Mouse (Mus musculus) liver, adult 2 months (tissue): ENCODE results near the gene Zbtb2. TPM values are rescaled to one million over a fixed set of nuclear protein-coding genes. Genes with fewer than 3 reads are reported as not detected.
A peak's percentile ranks its signal among the peaks of the same experiment; 100 is the strongest.

Experiments
- DNase-seq: peaks from one replicate; pipeline ENCODE4 v3.0.0-alpha.2; 2011; ENCODE audit warnings: low read depth, low spot score; ENCODE audit errors: extremely low read depth
- H3K27ac ChIP-seq: fragments of 200-500 bp; replicated peaks from 2 replicates; pipeline ENCODE4 v1.5.1; 2012; ENCODE audit warnings: low read depth, mild to moderate bottlenecking, control low read depth, inconsistent platforms, low read length; ENCODE audit not compliant: insufficient read depth
- H3K27me3 ChIP-seq: fragments of 200-500 bp; 2 replicates; pipeline ENCODE4 v1.6.1; 2012; ENCODE audit warnings: mild to moderate bottlenecking, moderate library complexity, low read length, inconsistent platforms; ENCODE audit not compliant: control insufficient read depth, insufficient read depth
- H3K36me3 ChIP-seq: fragments of 200-500 bp; 2 replicates; pipeline ENCODE4 v1.6.1; 2012; ENCODE audit warnings: low read length, inconsistent platforms; ENCODE audit not compliant: control insufficient read depth, insufficient read depth
- H3K4me1 ChIP-seq: fragments of 200-500 bp; 2 replicates; pipeline ENCODE4 v1.6.1; 2011; ENCODE audit warnings: low read length; ENCODE audit not compliant: control insufficient read depth, insufficient read depth
- H3K4me3 ChIP-seq: fragments of 200-500 bp; 2 replicates; pipeline ENCODE4 v1.5.1; 2011; ENCODE audit warnings: low read depth, mild to moderate bottlenecking, control low read depth, low read length, moderate library complexity; ENCODE audit not compliant: insufficient read depth
- H3K79me2 ChIP-seq: fragments of 200-500 bp; 2 replicates; pipeline ENCODE4 v1.6.1; 2012; ENCODE audit warnings: inconsistent platforms, mild to moderate bottlenecking, low read length, moderate library complexity; ENCODE audit not compliant: control insufficient read depth, insufficient read depth
- H3K9ac ChIP-seq: fragments of 200-500 bp; 2 replicates; pipeline ENCODE4 v1.6.1; 2012; ENCODE audit warnings: low read depth, mild to moderate bottlenecking, control low read depth, inconsistent platforms, low read length
- CTCF ChIP-seq: fragments of 200-500 bp; IDR thresholded peaks from 2 replicates; pipeline ENCODE4 v1.5.1; 2011; ENCODE audit warnings: low read depth, low read length, control low read depth
- POLR2A ChIP-seq: fragments of 200-500 bp; IDR thresholded peaks from 2 replicates; pipeline ENCODE4 v1.6.1; 2011; ENCODE audit warnings: low read length, control low read depth; ENCODE audit not compliant: insufficient read depth; ENCODE audit errors: extremely low read depth
- WGBS: fragments of 180-500 bp; shearing (Covaris S2); methylation state at CpG from one replicate; pipeline ENCODE4 v1.1.7; 2018; 5-methylcytosine and 5-hydroxymethylcytosine counted together
- polyA plus RNA-seq: library from polyadenylated mRNA; depleted of rRNA; stranded (reverse); fragments of >200 nt; gene quantifications from 2 replicates; pipeline ENCODE4 v1.2.3, GENCODE M21; 2012
- total RNA-seq: library from RNA; depleted of rRNA; stranded (reverse); fragments of >200 nt; gene quantifications from 2 replicates; pipeline ENCODE4 v1.2.3, GENCODE M21; 2014

Gene Zbtb2
- total and polyA plus RNA-seq, 2 experiments, result 2.4 to 3.4 TPM

- no peaks in the 10 kb centered on the region for H3K79me2 ChIP-seq
- H3K4me1 ChIP-seq, result no peaks in the 10 kb centered on the region
- no peak overlapping the region for H3K4me3 ChIP-seq
- no peaks in the 10 kb centered on the region; the same call in 1 of the 2 replicates for H3K36me3 ChIP-seq
- H3K9ac ChIP-seq, result no peak overlapping the region
- DNase-seq, result no peak
- no peak overlapping the region for H3K27ac ChIP-seq
- TF ChIP-seq POLR2A (no peak), CTCF (no peak)
- no peaks in the 10 kb centered on the region for H3K27me3 ChIP-seq
- WGBS, result 88% methylated on average over 19 of the region's 19 CpGs
Observed at GRCm38 (mm10) chr10:4355882-4356451, 31.9 kb downstream of the Zbtb2 start.

- H3K36me3 ChIP-seq, result no peaks in the 10 kb centered on the region; the same call in 1 of the 2 replicates
- no peak overlapping the region for H3K27ac ChIP-seq
- WGBS, result 89% methylated on average over 38 of the region's 38 CpGs
- no peak for DNase-seq
- H3K9ac ChIP-seq, result no peak overlapping the region
- no peaks in the 10 kb centered on the region for H3K27me3 ChIP-seq
- H3K79me2 ChIP-seq, result no peaks in the 10 kb centered on the region
- no peak for TF ChIP-seq POLR2A
- no peak for TF ChIP-seq CTCF
- no peak overlapping the region for H3K4me3 ChIP-seq
- H3K4me1 ChIP-seq, result no peaks in the 10 kb centered on the region
Observed at GRCm38 (mm10) chr10:4354371-4355260, 33.3 kb downstream of the Zbtb2 start.

GRCm38 (mm10) chr10:4347591-4347990 is 40.3 kb downstream of the Zbtb2 start:
- Histone ChIP-seq H3K27ac (no peak overlapping the region), H3K4me3 (no peak overlapping the region), H3K79me2 (no peaks in the 10 kb centered on the region), H3K27me3 (no peaks in the 10 kb centered on the region), H3K9ac (no peak overlapping the region), H3K36me3 (no peaks in the 10 kb centered on the region), H3K4me1 (peaks cover 4% of the 10 kb centered on the region)
- TF ChIP-seq CTCF, result no peak
- no peak for TF ChIP-seq POLR2A
- WGBS, result 94% methylated on average over 14 of the region's 14 CpGs
- no peak for DNase-seq

GRCm38 (mm10) chr10:4347136-4347492 is 40.8 kb downstream of the Zbtb2 start:
- Histone ChIP-seq H3K79me2 (no peaks in the 10 kb centered on the region), H3K9ac (no peak overlapping the region), H3K27ac (no peak overlapping the region), H3K27me3 (no peaks in the 10 kb centered on the region), H3K36me3 (no peaks in the 10 kb centered on the region), H3K4me1 (peaks cover 4% of the 10 kb centered on the region), H3K4me3 (peak overlapping the region; percentile 36; the same call in 1 of the 2 replicates)
- TF ChIP-seq CTCF (no peak), POLR2A (no peak)
- no peak for DNase-seq
- WGBS, result 62% methylated on average over 4 of the region's 4 CpGs

- DNase-seq, result peak; percentile 80
- Histone ChIP-seq H3K27me3 (no peaks in the 10 kb centered on the region), H3K79me2 (no peaks in the 10 kb centered on the region), H3K4me1 (peaks cover 4% of the 10 kb centered on the region), H3K27ac (no peak overlapping the region), H3K4me3 (peak overlapping the region; percentile 36; the same call in 1 of the 2 replicates), H3K36me3 (no peaks in the 10 kb centered on the region), H3K9ac (peak overlapping the region; percentile 47; the same call in 1 of the 2 replicates)
- TF ChIP-seq POLR2A (no peak), CTCF (peak; percentile 93)
- 14% methylated on average over 28 of the region's 28 CpGs for WGBS
Observed at GRCm38 (mm10) chr10:4346489-4347135, 41.3 kb downstream of the Zbtb2 start.
